Mouse (Mus musculus) cerebellum, adult 18-20 months (tissue): ENCODE results near the gene Nono.
A peak's percentile ranks its signal among the peaks of the same experiment; 100 is the strongest.

Experiments
- DNase-seq, 2 experiments: peaks; one replicate each; pipeline ENCODE4 v3.0.0; 2021

Gene Nono

DNA sequence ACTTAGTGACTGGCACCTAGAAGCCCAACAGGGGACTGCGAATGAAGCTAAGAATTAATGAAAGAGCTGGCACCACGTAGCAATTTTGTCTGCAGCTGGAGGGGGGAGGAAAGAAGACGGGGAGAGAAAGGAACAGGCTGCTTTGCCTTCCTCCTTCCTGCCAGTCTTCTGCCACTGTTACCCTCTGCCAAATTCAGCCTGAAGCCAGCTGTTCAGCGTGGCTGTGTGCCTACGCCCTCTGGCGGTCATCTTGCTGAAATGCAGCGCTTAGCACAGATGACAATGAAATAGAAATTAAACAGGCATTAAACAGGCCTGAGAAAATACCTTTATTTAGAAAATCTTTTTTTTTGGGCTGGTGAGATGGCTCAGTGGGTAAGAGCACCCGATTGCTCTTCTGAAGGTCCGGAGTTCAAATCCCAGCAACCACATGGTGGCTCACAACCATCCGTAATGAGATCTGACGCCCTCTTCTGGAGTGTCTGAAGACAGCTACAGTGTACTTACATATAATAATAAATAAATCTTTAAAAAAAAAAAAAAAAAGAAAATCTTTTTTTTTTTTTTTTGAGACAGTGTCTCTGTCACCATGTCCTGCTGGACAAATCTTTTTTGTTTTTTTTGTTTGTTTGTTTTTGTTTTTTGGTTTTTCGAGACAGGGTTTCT is 57.5 kb downstream of the Nono start:
- peak; percentile 60 to 67 for DNase-seq
